Mouse (Mus musculus): Measurements from ENCODE around the gene Pbx4. TPM values are rescaled to one million over a fixed set of nuclear protein-coding genes. Genes with fewer than 3 reads are reported as not detected.

The Pbx4 gene
- 41.6 and 46.8 TPM in 2 replicates for polyA plus RNA-seq (2016; fragmentation: Nextera tagmentation; extraction: Ambion mirVana)

- ATAC-seq (ENCODE audit: low FRiP score, low read depth): peak; percentile 99
- peak within 1 kb of the TSS; percentile 70 for H3K4me3 ChIP-seq
- 0% methylated on average over 38 of the region's 38 CpGs for WGBS
Measured at GRCm38 (mm10) chr8:69832298-69832853, at the start of gene Pbx4. TSS of gene Pbx4 (plus strand) at chr8:69832491.

GRCm38 (mm10) chr8:69789105-69789504, 43.2 kb upstream of the Pbx4 start:
- ATAC-seq (ENCODE audit: low FRiP score, low read depth): no peak
- Histone ChIP-seq H3K4me3 (no peak overlapping the region), H3K9ac (no peak overlapping the region), H3K9me3 (no peaks in the 10 kb centered on the region), H3K36me3 (peaks cover 6% of the 10 kb centered on the region; the same call in 1 of the 2 replicates), H3K4me2 (replicated peaks) (no peak overlapping the region), H3K27ac (no peak overlapping the region), H3K27me3 (replicated peaks) (no peaks in the 10 kb centered on the region), H3K4me1 (peaks cover 13% of the 10 kb centered on the region)
- 90% methylated on average over 5 of the region's 5 CpGs for WGBS

More at GRCm38 (mm10) chr8:69832298-69832853, at the start of gene Pbx4:
- Histone ChIP-seq H3K27ac (peak within 1 kb of the TSS; percentile 80; the same call in 1 of the 2 replicates), H3K4me2 (replicated peaks) (peak within 1 kb of the TSS; percentile 81), H3K9me3 (no peaks in the 10 kb centered on the region), H3K9ac (peak within 1 kb of the TSS; percentile 76), H3K4me1 (peaks cover 17% of the 10 kb centered on the region), H3K36me3 (peaks cover 3% of the 10 kb centered on the region), H3K27me3 (replicated peaks) (no peaks in the 10 kb centered on the region)

GRCm38 (mm10) chr8:69789731-69790130, 42.6 kb upstream of the Pbx4 start:
- WGBS: 84% methylated on average over 5 of the region's 5 CpGs
- no peak for ATAC-seq (ENCODE audit: low FRiP score, low read depth)
- no peak overlapping the region for H3K4me2 ChIP-seq (replicated peaks)
- no peak overlapping the region for H3K27ac ChIP-seq
- peaks cover 13% of the 10 kb centered on the region for H3K4me1 ChIP-seq
- no peaks in the 10 kb centered on the region for H3K9me3 ChIP-seq
- H3K4me3 ChIP-seq: no peak overlapping the region
- H3K9ac ChIP-seq: no peak overlapping the region
- H3K36me3 ChIP-seq: peaks cover 12% of the 10 kb centered on the region; the same call in 1 of the 2 replicates
- H3K27me3 ChIP-seq (replicated peaks): no peaks in the 10 kb centered on the region

GRCm38 (mm10) chr8:69790364-69790763, 41.9 kb upstream of the Pbx4 start:
- no peaks in the 10 kb centered on the region for H3K27me3 ChIP-seq (replicated peaks)
- H3K4me3 ChIP-seq: peak overlapping the region; percentile 97
- no peak overlapping the region for H3K27ac ChIP-seq
- peak; percentile 26; the same call in 1 of the 2 replicates for ATAC-seq (ENCODE audit: low FRiP score, low read depth)
- H3K4me1 ChIP-seq: peaks cover 13% of the 10 kb centered on the region
- H3K4me2 ChIP-seq (replicated peaks): peak overlapping the region; percentile 83
- 34% methylated on average over 11 of the region's 11 CpGs for WGBS
- peaks cover 18% of the 10 kb centered on the region for H3K36me3 ChIP-seq
- H3K9ac ChIP-seq: peak overlapping the region; percentile 87
- no peaks in the 10 kb centered on the region for H3K9me3 ChIP-seq

- Histone ChIP-seq H3K4me1 (peaks cover 13% of the 10 kb centered on the region), H3K27me3 (replicated peaks) (no peaks in the 10 kb centered on the region), H3K4me2 (replicated peaks) (peak within 1 kb of the TSS; percentile 83), H3K27ac (peak within 1 kb of the TSS; percentile 51), H3K9me3 (no peaks in the 10 kb centered on the region), H3K4me3 (peak within 1 kb of the TSS; percentile 97), H3K36me3 (peaks cover 23% of the 10 kb centered on the region), H3K9ac (peak within 1 kb of the TSS; percentile 87)
- WGBS: under 1% methylated on average over 38 of the region's 38 CpGs
- ATAC-seq (ENCODE audit: low FRiP score, low read depth): peak; percentile 96
Measured at GRCm38 (mm10) chr8:69790773-69791367, 41.4 kb upstream of the Pbx4 start, which contains the start of the genes Atp13a1 and Zfp866. TSS of gene Atp13a1 (plus strand) at chr8:69791163. TSS of gene Zfp866 (minus strand) at chr8:69791178.

GRCm38 (mm10) chr8:69791415-69792068, 40.7 kb upstream of the Pbx4 start:
- Histone ChIP-seq H3K4me1 (peaks cover 13% of the 10 kb centered on the region), H3K27me3 (replicated peaks) (no peaks in the 10 kb centered on the region), H3K4me3 (peak overlapping the region; percentile 97), H3K4me2 (replicated peaks) (peak overlapping the region; percentile 83), H3K27ac (peak overlapping the region; percentile 51), H3K36me3 (peaks cover 30% of the 10 kb centered on the region), H3K9me3 (no peaks in the 10 kb centered on the region), H3K9ac (peak overlapping the region; percentile 87)
- under 1% methylated on average over 48 of the region's 48 CpGs for WGBS
- peak; percentile 74 for ATAC-seq (ENCODE audit: low FRiP score, low read depth)

- WGBS: 89% methylated on average over 4 of the region's 4 CpGs
- no peaks in the 10 kb centered on the region for H3K27me3 ChIP-seq (replicated peaks)
- H3K36me3 ChIP-seq: peaks cover 51% of the 10 kb centered on the region
- no peak for ATAC-seq (ENCODE audit: low FRiP score, low read depth)
- H3K27ac ChIP-seq: no peak overlapping the region
- H3K9ac ChIP-seq: no peak overlapping the region
- no peaks in the 10 kb centered on the region for H3K9me3 ChIP-seq
- peaks cover 13% of the 10 kb centered on the region for H3K4me1 ChIP-seq
- H3K4me2 ChIP-seq (replicated peaks): no peak overlapping the region
- no peak overlapping the region for H3K4me3 ChIP-seq
Measured at GRCm38 (mm10) chr8:69793666-69794065, 38.6 kb upstream of the Pbx4 start.

- Histone ChIP-seq H3K9ac (no peak overlapping the region), H3K4me2 (replicated peaks) (no peak overlapping the region), H3K36me3 (peaks cover 55% of the 10 kb centered on the region)
Measured at GRCm38 (mm10) chr8:69794096-69794495, 38.2 kb upstream of the Pbx4 start.

GRCm38 (mm10) chr8:69794901-69795300, 37.4 kb upstream of the Pbx4 start:
- Histone ChIP-seq H3K27ac (no peak overlapping the region), H3K4me2 (replicated peaks) (no peak overlapping the region), H3K4me3 (no peak overlapping the region), H3K36me3 (peaks cover 63% of the 10 kb centered on the region), H3K9me3 (no peaks in the 10 kb centered on the region), H3K4me1 (peaks cover 13% of the 10 kb centered on the region), H3K27me3 (replicated peaks) (no peaks in the 10 kb centered on the region), H3K9ac (no peak overlapping the region)
- no peak for ATAC-seq (ENCODE audit: low FRiP score, low read depth)
- WGBS: 94% methylated on average over 6 of the region's 6 CpGs

More at GRCm38 (mm10) chr8:69794096-69794495, 38.2 kb upstream of the Pbx4 start:
- ATAC-seq (ENCODE audit: low FRiP score, low read depth): no peak
- Histone ChIP-seq H3K27ac (no peak overlapping the region), H3K4me1 (peaks cover 13% of the 10 kb centered on the region), H3K27me3 (replicated peaks) (no peaks in the 10 kb centered on the region), H3K4me3 (no peak overlapping the region), H3K9me3 (no peaks in the 10 kb centered on the region)
- 95% methylated on average over 3 of the region's 3 CpGs for WGBS

- 96% methylated on average over 16 of the region's 16 CpGs for WGBS
Measured at GRCm38 (mm10) chr8:69796721-69797345, 35.5 kb upstream of the Pbx4 start.

GRCm38 (mm10) chr8:69797661-69798060, 34.6 kb upstream of the Pbx4 start:
- no peaks in the 10 kb centered on the region for H3K9me3 ChIP-seq
- peaks cover 89% of the 10 kb centered on the region for H3K36me3 ChIP-seq
- H3K4me3 ChIP-seq: no peak overlapping the region
- no peak overlapping the region for H3K27ac ChIP-seq
- H3K27me3 ChIP-seq (replicated peaks): no peaks in the 10 kb centered on the region
- H3K4me2 ChIP-seq (replicated peaks): no peak overlapping the region
- no peak overlapping the region for H3K9ac ChIP-seq
- ATAC-seq (ENCODE audit: low FRiP score, low read depth): no peak
- WGBS: 96% methylated on average over 10 of the region's 10 CpGs
- H3K4me1 ChIP-seq: peaks cover 6% of the 10 kb centered on the region

More at GRCm38 (mm10) chr8:69796721-69797345, 35.5 kb upstream of the Pbx4 start:
- H3K27ac ChIP-seq: no peak overlapping the region
- H3K9me3 ChIP-seq: no peaks in the 10 kb centered on the region
- H3K4me2 ChIP-seq (replicated peaks): no peak overlapping the region
- peaks cover 13% of the 10 kb centered on the region for H3K4me1 ChIP-seq
- H3K27me3 ChIP-seq (replicated peaks): no peaks in the 10 kb centered on the region
- no peak overlapping the region for H3K9ac ChIP-seq
- peaks cover 81% of the 10 kb centered on the region for H3K36me3 ChIP-seq
- H3K4me3 ChIP-seq: no peak overlapping the region
- ATAC-seq (ENCODE audit: low FRiP score, low read depth): no peak

GRCm38 (mm10) chr8:69799261-69799660, 33.0 kb upstream of the Pbx4 start:
- Histone ChIP-seq H3K27ac (no peak overlapping the region), H3K4me1 (no peaks in the 10 kb centered on the region), H3K36me3 (peaks cover 98% of the 10 kb centered on the region), H3K4me2 (replicated peaks) (no peak overlapping the region), H3K9me3 (no peaks in the 10 kb centered on the region), H3K4me3 (no peak overlapping the region), H3K27me3 (replicated peaks) (no peaks in the 10 kb centered on the region), H3K9ac (no peak overlapping the region)
- 89% methylated on average over 8 of the region's 8 CpGs for WGBS
- 0 out of 2 replicates have a peak, but pooled peaks have one; percentile 34 for ATAC-seq (ENCODE audit: low FRiP score, low read depth)
